Mouse (Mus musculus): ENCODE results near the gene Nthl1.

Gene Nthl1

DNA sequence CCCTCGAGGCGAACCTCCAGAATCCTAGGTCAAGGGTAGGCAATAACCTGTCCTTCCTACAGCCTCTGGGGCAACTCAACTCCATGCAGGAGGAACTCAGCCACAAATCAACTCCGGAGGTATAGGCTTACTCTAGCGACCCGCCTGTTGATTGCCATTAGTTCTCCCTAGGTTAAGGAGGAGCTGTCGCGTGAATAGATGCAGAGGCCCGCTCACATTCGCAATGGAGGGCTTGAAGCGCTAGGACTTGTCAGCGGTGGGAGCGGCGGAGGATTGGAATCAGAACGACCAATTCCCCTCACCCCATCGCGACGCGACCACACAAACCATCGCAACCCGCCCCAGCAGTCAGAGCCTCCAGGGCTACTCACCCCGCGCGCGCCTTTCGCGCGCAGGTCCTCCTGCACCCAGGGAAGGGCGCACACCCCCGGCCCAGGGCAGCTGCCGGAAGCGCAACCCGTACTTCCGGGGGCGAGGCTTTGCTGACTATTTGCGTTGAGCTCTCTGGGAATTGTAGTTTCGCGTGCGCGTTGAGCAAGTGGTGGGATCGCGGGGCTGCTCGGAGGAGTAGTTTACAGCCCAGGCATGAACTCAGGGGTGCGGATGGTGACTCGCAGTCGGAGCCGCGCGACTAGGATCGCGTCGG, at the start of gene Nthl1, which contains the start of gene Tsc2:
Gene Nthl1, plus strand, starts transcription at position 514 of the 646 bp plus-strand sequence.
Gene Tsc2, minus strand, starts transcription at position 464 of the 646 bp plus-strand sequence.
- DNase-seq = peak; percentile 91

DNA sequence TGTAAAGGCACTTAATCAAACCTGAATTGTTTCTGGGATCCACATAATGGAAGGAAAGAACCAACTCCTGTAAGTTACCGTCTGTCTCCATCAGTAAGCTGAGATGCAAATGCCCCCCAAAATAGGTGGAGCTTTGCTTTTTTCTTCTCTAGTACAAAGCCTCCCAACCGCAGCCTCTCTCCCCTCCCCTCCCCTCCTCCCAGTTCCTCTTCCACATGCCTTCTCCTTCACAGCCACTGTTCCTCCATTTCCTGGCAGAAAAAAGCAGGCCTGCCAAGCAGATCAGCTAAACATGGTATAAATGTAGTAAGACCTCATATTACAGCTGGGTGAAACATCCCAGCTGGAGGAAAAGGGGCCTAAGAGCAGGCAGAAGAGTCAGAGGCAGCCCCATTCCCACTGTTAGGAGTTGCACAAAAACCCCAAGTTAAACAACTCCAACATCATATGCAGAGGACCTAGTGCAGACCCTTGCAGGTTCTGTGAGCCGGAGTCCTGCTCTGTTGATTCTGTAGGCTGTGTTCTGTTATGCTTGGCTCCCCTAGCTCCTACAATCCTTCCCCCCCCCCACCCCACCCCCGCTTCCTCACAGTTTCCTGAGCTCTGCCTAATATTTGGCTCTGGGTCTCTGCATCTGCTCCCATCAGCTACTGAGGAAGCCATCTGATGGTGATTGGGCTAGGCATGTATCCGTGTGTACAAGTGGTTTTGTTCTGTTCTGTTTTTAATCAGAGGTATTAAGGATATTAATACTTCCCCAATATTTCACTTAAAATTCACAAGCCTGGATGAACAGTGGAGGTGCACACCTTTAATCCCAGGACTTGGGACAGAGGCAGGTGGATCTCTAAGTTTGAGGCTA, 48.6 kb upstream of the Nthl1 start:
- peak; percentile 27 for DNase-seq

DNA sequence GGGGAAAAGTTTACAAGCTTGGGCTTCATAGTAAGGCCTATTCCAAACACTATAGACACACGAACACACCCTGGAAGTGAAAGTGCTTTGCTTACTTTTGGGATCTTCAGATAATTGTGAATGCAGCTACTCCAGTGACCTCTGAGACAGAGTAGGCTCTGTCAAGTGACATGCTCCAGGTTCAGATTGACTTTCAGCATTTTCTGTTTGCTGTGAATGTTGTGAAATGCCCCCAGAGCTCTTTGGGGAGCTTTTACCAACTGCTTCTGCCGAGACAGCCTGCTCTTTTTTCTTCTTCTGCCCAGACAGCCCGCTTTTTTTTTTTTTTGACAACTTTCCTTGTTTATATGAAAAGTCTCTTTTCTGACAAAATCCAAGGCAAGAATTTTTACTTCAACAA, 48.0 kb upstream of the Nthl1 start:
- DNase-seq = no peak

DNA sequence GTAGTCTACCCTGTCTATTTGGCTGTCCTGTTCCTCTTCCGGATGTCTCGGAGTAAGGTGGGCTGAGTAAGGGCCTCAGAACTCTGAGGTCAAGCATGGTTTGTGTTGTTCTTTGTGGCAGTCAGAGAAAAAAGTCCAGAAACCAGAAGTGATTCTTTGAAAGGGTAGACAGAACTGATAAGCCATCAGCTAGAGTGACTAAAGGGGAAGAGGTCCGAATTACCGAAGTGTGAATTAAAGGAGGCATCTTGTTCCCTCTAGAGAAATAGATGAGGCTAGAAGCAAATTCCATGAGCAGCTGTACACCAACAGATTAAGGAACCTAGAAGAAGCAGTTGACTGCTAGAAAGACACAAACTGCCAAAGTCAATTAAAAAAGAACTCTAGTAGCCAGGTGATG, 45.9 kb upstream of the Nthl1 start:
- DNase-seq = no peak

DNA sequence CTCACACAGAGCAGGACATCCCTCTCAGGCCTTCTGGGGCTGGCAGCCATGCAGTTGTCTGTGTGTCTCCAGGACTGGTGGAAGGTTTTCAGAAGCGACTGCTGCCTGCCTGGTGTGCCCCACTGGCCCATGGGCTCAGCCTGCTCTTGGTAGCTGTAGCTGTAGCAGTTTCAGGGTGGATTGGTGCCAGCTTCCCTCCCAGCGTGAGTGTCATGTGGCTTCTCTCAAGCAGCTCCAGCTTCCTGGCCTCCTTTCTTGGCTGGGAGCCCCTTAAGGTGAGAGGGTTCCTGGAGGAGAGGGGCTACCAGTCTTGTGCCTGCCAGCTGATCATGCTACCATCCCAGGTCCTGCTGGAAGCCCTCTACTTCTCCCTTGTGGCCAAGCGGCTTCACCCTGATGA, 41.5 kb upstream of the Nthl1 start:
- DNase-seq = no peak

DNA sequence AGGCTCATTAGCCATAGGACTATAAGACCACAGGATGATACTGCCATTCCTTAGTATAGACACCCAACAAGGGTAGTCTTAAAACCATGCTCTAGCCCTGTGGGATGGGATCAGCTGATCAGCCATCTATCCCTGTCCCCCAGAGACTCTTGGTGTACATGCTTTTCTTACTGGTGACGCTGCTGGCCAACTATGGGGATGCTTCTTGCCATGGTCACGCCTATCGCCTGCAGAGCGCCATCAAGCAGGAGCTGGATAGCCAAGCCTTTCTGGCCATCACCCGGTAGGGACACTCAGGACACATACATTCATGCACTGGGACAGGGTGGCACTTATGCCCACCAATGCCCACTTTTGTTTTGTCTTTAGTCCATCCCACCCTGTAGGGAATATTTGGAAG, 40.8 kb upstream of the Nthl1 start:
- DNase-seq = no peak

DNA sequence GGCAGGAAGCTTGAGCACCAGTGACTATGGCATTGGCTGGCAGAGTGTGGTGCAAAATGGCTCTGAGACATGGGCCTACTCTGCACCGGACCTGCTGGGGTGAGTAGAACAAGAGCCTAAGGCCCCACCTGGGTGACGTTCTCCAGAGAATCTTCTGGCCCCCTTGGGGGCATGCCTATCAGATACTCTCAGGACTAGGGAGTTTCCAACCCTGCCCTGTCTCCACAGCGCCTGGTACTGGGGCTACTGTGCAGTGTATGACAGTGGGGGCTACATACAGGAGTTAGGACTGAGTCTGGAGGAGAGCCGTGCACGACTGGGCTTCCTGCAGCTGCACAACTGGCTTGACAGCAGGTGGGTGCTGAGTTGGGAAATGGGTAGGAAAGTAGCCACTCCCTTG, 39.2 kb upstream of the Nthl1 start:
- no peak for DNase-seq

DNA sequence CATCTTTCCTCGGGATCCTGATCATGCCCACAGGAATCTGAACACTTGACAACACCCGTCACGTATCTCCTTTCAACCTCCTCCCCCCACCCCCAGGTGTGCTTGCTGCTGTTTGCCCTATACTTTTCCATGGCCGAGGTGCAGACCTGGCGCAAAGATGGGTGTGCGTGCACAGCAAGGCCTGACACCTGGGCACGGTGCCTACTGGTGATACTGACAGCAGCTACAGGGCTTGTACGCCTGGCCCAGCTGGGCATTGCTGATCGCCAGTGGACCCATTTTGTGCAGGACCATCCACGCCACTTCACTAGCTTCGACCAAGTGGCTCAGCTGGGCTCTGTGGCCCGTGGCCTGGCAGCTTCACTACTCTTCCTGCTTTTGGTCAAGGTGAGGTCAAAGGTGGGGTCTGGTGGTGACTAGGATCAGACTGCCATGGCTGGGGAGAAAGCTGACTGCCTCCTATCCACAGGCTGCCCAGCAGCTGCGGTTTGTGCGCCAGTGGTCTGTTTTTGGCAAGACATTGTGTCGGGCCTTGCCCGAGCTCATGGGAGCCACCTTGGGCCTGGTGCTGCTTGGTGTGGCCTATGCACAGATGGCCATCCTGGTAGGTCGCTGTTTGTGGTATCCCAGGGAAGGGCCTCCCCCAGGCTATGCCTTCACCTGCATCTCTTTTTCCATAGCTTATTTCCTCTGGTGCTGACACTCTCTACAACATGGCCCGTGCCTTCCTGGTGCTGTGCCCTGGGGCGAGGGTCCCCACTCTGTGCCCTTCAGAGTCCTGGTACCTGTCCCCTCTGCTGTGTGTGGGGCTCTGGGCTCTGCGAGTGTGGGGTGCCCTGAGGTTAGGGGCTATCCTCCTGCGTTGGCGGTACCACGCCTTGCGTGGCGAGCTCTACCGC, 38.2 kb upstream of the Nthl1 start:
- DNase-seq = no peak

DNA sequence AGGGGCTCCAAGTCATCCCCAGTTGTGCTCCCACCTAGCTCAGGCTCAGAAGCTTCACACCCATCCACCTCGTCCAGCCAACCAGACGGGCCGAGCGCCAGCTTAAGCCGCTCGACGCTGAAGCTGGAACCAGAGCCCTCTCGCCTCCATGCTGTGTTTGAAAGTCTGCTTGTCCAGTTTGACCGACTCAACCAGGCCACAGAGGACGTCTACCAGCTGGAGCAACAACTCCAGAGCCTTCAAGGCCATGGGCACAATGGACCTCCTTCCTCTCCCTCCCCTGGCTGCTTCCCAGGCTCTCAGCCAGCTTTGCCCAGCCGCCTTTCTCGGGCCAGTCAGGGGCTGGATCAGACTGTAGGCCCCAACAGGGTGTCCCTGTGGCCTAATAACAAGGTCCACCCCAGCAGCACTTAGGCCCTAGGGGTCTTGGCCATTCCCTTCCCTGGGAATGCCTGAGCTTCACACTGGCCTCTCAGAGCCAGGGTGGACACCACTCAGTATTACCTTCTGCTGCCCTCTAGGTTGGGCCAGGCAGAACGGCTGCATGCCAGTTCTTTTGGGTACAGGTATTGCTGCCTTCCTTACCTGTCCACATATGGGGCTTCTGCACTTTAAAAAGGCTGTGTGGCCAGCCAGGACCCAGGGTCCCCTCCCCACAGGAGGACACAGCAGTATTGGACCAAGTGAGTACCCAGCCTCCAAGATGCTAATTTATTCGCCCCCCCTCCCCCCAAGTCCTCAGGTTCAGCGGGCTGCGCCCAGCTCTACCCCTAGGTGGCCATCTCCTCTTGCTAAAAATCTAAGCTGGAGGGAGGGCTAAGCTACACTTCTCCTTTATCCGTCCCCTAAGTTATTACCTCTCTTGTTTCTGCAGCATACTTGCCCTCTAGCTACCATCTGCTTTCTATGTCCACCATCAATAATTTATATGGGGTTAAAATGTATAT, 37.1 kb upstream of the Nthl1 start:
- DNase-seq = no peak

DNA sequence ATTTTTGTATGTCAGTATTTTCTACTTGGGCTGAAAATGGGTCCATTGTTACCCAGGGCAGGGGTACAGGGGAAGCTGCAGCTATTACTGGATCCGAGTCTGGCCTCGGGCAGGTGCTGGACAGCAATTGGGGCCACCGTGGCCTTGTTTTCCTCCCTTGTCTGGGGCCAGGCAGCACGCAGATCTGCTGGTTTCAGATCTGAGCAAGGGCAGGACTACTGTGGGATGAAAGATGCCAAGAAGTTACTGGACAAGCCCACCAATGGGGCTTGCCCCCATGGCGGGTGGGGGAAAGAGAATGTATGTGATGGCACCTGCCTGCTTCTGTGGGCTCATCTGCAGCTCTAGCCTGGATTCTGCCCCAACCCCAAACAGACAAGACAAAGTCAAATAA, 36.4 kb upstream of the Nthl1 start:
- no peak for DNase-seq

DNA sequence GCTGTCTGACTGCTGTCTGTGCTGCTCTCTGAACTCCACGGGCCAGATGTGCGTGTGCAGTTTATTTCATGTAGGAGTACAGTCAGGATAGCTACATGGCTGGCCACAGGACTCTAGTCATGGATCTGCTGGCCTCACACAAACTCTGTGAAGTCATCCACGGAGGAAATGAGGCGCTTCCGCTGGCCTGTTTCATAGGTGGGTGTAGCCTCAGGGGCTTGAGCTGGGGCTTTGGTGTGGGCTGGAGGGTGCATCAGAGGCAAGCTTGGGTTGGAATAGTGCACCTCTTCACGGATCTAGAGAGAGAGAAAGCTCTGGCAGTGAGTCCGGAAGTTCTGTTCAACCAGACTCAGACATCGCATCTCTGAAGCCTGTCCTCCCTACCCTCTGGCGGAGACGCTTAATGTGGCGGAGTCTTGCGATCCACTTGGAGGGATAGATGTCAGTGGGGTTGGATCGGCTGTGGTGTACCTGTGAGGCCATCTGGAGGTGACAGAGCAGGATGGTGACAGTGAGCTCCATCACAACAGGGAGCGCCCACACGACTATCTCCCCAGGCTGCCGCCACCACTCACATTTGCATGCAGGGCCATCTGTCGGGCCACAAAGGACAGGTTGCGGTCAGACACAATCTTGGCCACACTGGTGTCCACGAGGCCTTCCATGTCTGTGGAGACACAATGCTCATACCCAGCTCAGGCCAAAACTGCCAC, 35.9 kb upstream of the Nthl1 start:
- DNase-seq = no peak

DNA sequence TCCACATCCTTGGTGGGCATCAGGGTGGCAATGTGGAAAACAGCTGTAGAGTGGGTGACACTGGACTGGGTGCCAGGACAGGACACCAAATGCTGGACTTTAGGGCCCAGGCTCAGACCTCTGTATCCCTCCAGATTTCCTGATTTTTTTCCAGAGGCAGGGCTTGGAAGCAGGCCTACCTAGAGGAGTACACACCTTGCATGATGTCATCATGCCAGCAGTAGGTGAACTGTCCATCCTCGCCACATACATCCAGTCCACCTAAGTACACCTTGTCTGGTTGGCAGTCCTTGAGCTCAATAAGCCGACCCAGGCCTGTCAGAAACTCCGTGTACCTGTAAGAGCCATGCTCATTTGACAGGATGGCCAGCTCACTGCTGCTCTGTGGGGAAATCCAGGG, 34.5 kb upstream of the Nthl1 start:
- DNase-seq = no peak

DNA sequence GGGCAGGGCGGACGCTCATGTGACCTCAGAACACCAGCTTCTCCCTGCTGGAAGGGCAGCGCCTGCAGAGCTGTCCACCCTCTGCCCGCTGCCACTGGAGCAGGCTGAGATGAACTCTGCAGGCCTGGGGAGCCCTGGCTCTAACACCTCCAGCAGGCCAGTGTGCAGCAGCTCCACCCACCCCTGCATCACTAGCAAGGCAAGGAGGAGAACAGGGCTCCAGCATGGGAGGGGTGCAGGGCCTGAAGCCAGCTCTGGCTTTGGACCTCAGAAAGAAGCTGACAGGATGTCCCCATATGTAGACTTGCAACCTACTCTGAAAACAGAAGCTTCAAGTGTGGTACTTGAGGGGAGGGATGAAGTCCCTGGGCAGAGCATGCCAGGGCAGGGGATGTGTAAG, 32.0 kb upstream of the Nthl1 start:
- DNase-seq = no peak

DNA sequence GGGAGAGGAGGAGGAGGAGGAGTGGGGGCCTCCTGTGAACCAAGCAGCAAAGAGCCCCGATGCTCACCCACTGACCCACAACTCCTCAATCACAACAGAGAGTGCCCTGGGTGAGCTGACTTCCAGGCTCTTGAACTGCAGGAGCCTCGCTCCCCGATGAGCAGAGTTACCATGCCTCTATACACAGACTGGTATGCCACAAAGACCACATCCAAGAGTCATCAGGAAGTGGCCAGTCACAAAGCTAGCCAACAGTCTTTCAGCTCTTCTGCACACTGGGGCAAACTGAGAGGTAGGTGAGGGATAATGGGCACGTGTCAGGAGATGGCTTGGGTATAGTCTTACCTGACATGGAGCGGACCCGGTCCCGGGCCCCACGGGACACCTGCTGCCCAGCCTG, 28.5 kb upstream of the Nthl1 start:
- DNase-seq = no peak

DNA sequence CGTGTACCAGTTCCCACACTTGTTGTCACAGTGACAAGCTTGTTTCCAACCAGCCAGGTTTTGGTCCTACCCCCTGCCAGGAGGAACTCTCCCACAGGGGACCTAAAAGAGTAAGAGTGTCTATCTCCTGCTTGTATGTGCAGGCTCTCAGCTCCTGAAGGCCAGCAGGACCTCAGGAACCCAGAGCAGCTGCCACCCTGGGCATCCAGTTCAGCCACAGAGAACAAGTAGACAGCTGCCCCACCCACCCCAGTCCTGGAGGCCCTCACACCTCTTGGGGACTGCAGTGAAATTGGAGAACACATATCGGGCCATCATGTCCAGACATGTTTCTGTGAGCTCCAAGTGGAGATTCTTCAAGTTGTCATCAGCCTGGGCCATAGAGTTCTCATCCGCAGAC, 27.9 kb upstream of the Nthl1 start:
- no peak for DNase-seq

DNA sequence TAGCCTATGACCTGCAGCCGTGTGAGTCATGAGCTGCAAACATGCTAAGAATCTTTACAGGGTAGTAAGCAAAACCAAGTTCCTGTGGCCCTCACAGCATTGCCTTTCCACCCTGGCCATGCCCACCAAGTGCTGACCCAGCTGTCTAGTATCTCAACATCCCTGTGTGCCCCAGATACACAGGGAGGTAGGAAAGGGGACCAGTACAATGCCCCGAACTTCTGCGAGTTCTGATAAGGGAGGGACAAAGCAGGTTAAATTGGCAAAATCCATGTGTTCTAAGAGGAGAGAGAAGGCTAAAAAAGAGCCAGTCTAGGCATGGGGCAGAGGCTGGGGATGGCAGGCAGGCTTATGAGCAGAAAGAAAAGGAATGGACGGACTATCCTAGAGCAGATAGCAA, 24.1 kb upstream of the Nthl1 start:
- no peak for DNase-seq

DNA sequence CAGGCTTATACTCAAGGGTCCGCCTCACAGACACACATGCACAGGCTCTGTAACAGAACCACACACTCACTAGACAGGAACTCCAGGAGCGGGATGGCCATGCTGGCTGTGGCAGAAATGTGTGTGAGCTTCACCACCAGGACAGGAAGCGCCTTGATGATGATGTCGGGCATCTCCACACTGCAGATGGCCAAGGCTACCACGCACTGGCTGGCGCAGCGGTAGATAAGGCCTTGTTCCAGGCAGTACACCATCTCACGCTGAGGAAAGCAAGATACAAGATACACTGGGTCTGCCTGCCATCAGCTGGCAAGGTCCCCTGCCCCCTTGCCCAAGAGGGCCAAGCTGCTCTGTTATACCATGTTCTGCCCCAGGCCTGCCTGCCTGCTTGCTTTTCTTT, 23.6 kb upstream of the Nthl1 start:
- DNase-seq = no peak

DNA sequence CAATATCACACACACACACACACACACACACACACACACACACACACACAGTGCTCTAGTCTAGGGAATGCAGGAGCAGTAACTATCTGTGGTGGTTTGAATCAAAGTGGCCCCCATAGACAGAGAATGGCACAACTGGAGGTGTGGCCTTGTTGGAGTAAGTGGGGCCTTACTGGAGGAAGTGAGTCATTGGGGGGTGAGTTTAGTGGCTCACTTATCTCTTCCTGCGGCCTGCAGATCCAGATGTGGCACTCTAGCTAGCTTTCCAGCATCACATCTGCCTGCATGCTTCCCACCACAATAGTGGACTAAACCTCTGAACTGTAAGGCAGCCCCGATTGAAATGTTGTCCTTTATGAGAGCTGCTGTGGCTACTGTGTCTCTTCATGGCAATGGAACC, 21.8 kb upstream of the Nthl1 start:
- DNase-seq = no peak

DNA sequence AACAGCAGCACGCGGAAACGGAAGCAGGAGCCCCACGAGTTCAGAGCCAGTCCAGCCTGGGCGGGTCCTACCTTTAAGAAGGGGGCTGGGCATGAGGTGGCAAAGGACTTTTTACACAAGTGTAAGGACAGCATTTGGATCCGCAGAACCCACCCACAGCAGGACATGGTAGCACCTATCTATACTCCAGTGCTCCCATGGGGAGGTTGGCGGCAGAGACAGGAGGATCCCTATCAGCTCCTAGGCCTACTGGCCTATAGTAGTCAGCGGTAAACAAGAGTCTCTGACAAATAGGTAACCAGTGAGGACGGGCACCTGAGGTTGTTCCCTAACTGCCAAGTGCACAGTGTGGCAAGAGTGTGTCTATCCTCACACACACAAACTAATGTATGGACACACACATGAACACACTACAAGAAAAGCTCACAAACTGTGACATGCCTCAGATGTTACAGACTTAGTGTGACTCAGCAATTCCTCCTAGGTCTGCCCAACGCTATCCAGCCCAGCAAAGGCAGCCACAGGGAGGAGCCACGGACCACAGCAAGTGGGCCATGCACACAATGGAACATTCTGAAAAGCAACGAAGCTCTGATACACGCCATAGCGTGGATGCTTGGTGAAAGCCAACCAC, 14.8 kb upstream of the Nthl1 start:
- DNase-seq = no peak

DNA sequence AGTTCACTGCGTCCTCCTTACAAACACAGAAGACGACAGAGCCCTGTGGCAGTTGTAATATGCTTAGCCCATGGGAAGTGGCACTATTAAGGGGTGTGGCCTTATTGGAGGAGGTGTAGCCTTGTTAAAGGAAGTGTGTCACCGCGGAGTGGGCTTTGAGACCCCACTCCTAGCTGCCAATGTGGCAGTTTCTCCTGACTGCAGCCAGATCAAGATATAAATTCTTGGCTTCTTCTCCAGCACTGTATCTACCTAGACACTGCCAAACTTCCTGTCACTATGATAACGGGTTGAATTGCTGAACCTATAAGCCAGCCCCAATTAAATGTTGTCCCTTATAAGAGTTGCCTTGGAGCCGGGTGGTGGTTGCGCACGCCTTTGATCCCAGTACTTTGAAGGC, 7.0 kb upstream of the Nthl1 start:
- no peak for DNase-seq

DNA sequence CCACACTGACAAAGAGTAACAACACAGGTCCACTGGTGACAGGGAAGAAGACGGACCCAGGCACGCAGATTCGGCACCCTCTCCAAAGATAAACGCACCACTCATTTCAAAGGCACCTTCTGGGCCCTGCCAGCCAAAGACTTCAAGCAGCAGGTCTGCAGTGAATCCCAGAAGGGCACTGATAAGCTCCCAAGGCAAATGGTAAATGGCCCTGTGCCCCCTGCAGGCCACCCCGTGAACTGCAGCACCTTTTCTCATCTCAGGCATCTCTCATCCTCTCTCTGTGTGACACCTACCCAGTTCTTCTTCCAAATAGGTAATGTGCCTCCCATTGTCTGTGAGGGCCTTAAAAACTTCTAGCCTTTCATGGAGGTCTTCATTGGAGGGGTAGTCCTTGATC, 3.8 kb upstream of the Nthl1 start:
- DNase-seq = peak; percentile 71
